Mouse (Mus musculus) duodenum, adult 2 months (tissue): ENCODE results near the gene Aqp8. TPM values are rescaled to one million over a fixed set of nuclear protein-coding genes. Genes with fewer than 3 reads are reported as not detected.

Experiments
- polyA plus RNA-seq: library from polyadenylated mRNA; depleted of rRNA; stranded (reverse); fragments of >200 nt; gene quantifications from 2 replicates; pipeline ENCODE4 v1.2.3, GENCODE M21; 2012; ENCODE audit warnings: low replicate concordance; rRNA removed

Gene Aqp8
- polyA plus RNA-seq = 2.4 and 27.0 TPM in 2 replicates

GRCm38 (mm10) chr7:123462070-123462501 is at the start of gene Aqp8:
TSS of gene Aqp8 (plus strand) at chr7:123462291.

GRCm38 (mm10) chr7:123500239-123501219 is 38.4 kb downstream of the Aqp8 start, which contains the start of gene Zkscan2:
TSS of gene Zkscan2 (minus strand) at chr7:123500449.

Other genes with a start within 250 kb of the Aqp8 start
- 73.0 and 275 TPM in 2 replicates for gene Slc5a11, start 247.5 kb upstream of the Aqp8 start, polyA plus RNA-seq
- gene Lcmt1, start 92.5 kb upstream of the Aqp8 start, polyA plus RNA-seq = 22.8 and 24.5 TPM in 2 replicates
- gene Arhgap17, start 92.4 kb upstream of the Aqp8 start, polyA plus RNA-seq = 38.7 and 41.4 TPM in 2 replicates
- 0.06 TPM in 1 of 2 replicates, not detected in the other for gene Zkscan2, start 38.2 kb downstream of the Aqp8 start, polyA plus RNA-seq